Mouse (Mus musculus): Measurements from ENCODE around the gene Cdh4.

DNA sequence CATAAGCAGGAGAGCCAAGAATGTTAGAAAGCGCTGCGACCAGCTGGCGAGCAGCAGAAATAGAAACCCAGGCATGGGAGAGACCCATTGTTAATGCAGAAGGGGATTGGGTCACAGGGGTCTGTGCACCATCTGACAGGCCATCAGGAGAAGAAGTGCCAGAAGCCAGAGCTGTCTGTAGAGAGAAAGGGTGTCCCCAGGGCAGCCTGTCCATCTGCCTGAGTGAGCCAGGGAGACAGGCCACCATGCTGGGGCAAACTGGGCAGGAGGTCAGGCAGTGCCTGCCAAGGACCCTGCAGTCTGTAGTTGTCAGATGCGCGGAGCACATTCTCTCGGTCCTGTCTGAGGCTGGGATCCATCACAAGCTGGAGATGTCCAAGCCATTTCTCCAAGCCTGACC lies 386.7 kb downstream of the Cdh4 start:
- TF ChIP-seq POLR2A (IDR thresholded peaks at IDR 0.05; ENCODE audit: borderline replicate concordance, extremely low read depth, insufficient read depth, insufficient read length, poor library complexity, severe bottlenecking) (no peak), CTCF (IDR thresholded peaks at IDR 0.05; ENCODE audit: borderline replicate concordance, extremely low read depth, insufficient read depth, insufficient read length) (no peak)

Data from brain, embryonic 14.5 days (tissue).